Mouse (Mus musculus): ENCODE results near the gene Gm5926.
"Not testable (repeated sequence)": the region's sequence is repeated elsewhere in the genome, so short reads cannot be mapped to it uniquely, and the experiment has no call there.

DNA sequence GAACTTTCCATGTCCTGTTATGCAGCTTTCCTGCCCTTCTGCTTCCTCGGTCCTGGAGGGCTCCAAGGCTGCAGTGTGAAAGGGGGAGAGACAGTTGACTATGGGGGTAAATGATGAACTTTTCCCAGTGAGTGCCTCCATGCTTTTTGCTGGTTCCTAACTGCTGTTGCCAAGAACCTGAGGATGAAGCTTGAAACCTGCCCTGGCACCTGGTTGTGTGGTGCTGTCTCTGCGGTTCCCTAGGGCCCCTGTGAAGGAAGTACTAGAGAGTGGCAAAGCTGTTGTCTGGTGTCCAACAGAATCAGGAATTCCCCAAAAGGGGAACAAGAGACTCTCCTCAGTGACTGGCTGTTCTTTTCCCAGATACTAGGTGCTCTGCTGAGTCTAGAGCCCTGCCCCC, 49.5 kb upstream of the Gm5926 start:
- not testable (repeated sequence) for TF ChIP-seq TAL1, GATA1 (IDR thresholded peaks at IDR 0.05; ENCODE audit: low read length)
